Mouse (Mus musculus) T-helper 17 cell (primary cell): ENCODE results near the gene Ugt1a5.
"Not testable (repeated sequence)": the region's sequence is repeated elsewhere in the genome, so short reads cannot be mapped to it uniquely, and the experiment has no call there.

Source experiments
- in situ Hi-C, 2 experiments: fragments of 300-600 bp; cut with MboI, MseI; formaldehyde crosslinking; loops; 1 replicate in 1 of 2; 2 replicates in 1 of 2; pipeline ENCODE4 v1.15.1; 2025; ENCODE audit warnings: high pct_unique_total_duplicates in 2 of 2

Ugt1a5 gene

GRCm38 (mm10) chr1:88219054-88219453, 53.2 kb downstream of the Ugt1a5 start:
- in situ Hi-C loops, result no loop called here

GRCm38 (mm10) chr1:88220336-88220735, 54.5 kb downstream of the Ugt1a5 start:
- in situ Hi-C loops, result no loop called here

- in situ Hi-C loops, result no loop called here
Observed at GRCm38 (mm10) chr1:88222216-88222615, 56.4 kb downstream of the Ugt1a5 start.

- in situ Hi-C loops, result not testable (repeated sequence)
Observed at GRCm38 (mm10) chr1:88223011-88223515, 57.3 kb downstream of the Ugt1a5 start.

GRCm38 (mm10) chr1:88223591-88223990, 57.8 kb downstream of the Ugt1a5 start:
- in situ Hi-C loops, result no loop called here

DNA sequence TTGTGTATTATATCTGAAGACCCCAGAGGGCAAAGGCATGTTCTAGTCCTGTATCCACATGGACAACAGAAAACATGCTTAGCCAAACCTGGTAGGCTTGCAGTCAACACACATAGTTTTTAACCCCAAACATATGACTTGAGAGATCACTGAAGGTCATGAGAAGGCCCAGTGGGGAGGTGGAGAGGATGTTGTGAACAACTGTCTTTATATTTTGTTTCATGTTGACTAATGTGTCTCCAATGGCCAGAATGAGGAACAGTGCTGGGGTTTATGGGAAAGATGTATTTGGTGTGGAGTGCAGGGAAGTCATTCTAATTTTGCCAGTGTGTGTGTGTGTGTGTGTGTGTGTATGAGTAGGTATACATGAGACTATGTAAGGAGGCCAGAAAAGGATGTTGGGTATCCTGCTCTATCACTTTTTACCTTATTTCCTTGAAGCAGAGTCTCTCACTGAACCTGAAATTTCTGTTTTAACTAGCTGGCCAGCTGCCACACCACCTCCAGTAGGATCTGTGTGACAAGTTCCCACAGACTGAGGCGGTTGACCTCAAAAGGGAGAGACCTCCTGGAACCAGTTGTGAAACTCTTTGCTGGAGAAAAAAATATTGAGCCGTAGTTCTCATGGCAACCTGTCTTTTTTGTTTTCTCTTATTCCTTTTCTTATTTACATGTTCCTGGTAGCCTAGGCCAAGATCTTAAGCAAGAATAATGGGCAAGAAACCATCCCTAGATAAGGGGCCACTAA, 58.4 kb downstream of the Ugt1a5 start:
- in situ Hi-C loops, result no loop called here

GRCm38 (mm10) chr1:88225301-88225700, 59.5 kb downstream of the Ugt1a5 start:
- in situ Hi-C loops, result not testable (repeated sequence)

DNA sequence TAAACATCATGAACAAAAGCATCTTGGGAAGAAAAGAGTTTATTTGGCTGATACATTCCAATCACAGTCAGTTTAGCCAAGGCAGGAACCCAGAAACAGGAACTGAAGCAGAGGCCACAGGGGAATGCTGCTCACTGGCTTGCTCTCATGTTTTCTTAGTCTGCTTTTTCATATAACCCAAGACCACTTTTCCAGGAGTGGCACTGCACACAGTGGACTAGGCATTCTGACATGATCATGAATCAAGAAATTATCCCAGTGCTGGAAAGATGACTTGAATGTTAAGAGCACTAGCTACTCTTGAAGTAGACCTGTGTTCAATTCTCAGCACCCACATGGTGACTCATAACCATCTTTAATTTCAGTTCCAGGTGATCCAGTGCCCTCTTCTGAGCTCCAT, 59.9 kb downstream of the Ugt1a5 start:
- in situ Hi-C loops, result no loop called here

DNA sequence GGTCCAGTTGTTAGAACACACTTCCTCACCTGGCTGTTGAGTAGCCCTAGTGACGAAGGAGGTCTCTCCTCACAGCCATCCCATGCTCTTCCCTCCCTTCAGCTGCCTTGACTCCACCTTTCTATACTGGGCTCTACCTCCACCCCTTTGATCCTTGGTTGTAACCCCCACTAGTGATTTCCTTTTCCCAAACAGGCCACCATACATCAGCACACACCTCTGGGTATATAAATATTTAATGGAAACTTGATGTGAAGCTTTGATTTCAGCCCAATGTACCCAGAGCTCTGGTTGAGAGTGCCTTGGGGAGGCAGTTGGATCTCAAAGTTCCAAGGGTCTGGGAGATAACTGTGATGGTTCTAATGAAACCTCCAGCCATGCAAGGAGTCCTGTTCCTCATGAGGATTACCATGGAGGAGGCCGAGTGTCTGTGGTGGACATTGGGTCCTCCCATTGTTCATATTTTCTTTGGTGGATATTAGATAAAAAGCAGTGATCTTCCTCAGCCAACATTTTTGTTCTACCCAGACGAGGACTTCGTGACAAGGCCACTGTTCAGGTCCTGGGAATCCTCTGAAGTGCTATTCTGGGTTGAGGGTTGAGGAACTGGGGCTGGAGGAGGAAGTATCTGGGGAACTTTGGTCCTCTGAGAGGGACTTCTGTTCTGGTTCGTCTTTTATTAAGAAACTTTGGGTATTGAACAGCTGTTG, 61.0 kb downstream of the Ugt1a5 start, which contains the start of gene Mroh2a:
Gene Mroh2a, plus strand, starts transcription at position 317 of the 710 bp plus-strand sequence.
- in situ Hi-C loops, result no loop called here

DNA sequence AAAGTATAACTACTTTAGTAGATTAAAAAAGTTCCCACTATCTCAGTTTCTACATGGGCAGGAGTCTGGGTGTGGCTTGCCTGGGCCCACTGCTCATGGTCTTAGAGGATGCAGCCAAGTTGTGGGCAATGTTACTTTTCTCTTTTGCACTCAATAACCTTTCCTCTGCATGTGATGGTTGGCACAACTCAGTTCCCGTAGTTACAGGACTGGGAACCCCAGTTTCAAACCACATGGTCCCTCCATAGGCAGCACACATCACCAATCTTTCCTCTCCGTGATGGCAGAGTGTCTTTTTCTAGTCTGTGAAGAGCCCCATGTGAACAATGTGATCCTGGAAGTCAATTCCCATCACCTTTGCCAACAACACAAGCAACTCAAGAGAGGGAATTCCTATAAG, 61.7 kb downstream of the Ugt1a5 start:
- in situ Hi-C loops, result no loop called here

DNA sequence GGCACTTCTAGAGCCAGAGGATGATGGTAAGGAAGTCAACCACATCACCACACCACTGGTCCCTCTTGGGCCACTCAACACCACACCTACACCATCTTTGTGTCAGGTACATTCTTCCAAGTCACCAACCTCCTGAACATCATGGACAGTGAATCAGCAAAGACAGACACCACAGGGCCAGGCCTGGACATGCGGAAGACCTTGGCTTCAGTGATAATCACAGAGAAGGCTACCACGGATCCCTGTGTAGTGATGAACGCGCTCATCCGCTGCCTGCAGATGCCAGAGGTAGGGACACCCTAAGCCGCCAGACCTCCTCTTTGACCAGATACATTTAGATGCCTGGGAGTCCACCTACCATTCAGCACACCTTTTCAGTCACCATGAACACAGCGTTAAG, 62.3 kb downstream of the Ugt1a5 start:
- in situ Hi-C loops, result no loop called here

DNA sequence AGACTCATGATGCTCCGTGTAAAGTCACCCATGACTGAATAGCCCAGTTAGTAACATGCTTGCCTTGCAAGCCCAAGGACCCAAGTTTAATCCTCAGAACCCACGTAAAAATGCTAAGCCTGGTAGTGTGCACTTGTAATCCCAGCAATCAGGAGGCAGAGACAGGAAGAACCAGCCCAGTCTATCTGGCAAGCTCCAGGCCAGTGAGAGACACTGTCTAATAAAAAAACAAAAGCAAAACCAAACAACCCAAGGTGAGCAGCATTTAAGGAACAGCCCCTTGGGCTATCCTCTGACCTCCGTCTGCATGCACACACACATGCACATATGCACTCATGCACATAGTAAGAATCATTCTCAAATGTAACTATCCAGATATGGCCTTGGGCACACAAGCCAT, 63.8 kb downstream of the Ugt1a5 start:
- in situ Hi-C loops, result no loop called here

DNA sequence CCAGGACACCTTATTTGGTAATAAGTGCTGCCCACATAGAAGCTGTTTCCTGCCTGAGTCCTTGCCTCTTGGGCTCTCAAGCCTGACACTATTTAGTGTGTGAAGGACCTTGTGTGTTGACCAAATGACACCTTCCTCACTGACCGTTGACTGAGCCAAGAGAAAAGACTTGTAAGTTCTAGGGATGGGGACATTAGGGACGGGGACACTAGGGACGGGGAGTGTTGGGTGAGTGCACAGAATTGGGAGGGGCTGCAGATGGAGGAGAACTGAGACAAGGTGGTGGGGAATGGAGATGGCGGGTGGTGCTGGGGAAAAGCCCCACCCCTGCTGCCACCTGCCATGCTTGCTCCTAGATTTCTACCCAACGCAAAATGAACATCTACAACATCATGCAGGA, 64.2 kb downstream of the Ugt1a5 start:
- in situ Hi-C loops, result no loop called here

- in situ Hi-C loops, result no loop called here
Observed at GRCm38 (mm10) chr1:88230421-88230820, 64.6 kb downstream of the Ugt1a5 start.

DNA sequence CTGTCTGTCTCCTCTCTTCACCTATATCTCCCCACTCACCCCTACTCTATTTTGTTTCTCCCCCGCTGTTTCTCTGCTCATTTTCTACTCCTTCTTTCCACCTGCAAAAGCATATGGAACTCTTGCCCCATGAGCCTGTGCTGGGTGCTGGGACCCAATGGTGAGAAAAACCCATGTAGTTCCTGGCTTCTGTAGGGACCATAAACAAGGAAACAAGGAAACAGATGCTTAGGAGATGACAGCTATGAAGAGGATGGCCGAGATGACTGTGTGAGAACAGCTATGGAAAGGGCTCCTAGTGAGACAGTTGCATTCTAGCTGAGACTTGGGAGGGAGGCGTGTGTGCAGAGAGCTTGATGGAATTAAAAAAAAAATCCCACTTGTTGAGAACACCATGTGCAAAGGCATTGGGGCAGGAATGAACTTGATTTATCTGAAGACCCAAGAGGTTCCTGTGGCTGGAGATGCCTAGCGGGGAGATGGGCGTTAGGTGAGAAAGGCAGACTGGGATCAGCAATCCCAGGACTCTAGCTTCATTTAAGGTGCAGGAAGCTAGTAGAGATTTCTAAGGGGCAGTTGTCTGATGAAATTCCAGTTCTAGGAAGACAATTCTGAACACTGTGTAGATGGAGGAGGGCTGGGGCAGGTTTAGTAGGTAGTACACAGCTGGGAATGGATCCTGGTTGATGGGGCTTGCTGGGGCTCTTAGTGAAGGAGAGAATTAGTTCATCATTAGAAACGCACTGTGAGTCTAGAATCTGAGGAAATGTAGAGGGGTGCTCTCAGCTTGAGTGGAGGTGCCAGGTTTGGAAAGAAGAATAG, 65.4 kb downstream of the Ugt1a5 start:
- in situ Hi-C loops, result no loop called here

- in situ Hi-C loops, result no loop called here
Observed at GRCm38 (mm10) chr1:88231803-88232499, 66.1 kb downstream of the Ugt1a5 start.

GRCm38 (mm10) chr1:88232664-88233380, 67.0 kb downstream of the Ugt1a5 start:
- in situ Hi-C loops, result no loop called here

GRCm38 (mm10) chr1:88233421-88234247, 67.8 kb downstream of the Ugt1a5 start:
- in situ Hi-C loops, result no loop called here

DNA sequence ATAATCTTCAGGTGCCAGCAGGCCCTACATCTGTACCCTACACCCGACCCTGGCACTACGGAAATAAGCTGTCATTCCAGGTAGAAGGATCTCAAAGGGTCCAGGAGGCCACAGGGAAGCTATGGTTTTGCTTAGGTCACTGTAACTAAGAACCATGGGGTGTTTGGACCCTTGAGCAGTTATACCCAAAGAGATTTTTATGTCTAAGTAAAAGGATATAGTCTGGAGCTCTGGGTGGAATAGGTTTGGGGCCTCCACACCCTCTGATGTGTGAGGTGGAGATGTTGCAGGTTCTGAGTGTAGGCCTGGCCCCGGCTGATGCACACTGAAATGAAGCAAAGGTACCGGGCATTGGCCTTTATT, 68.4 kb downstream of the Ugt1a5 start:
- in situ Hi-C loops, result no loop called here

GRCm38 (mm10) chr1:88234646-88235045, 68.8 kb downstream of the Ugt1a5 start:
- in situ Hi-C loops, result no loop called here
